Mouse (Mus musculus): ENCODE results near the gene Tbx2. TPM values are rescaled to one million over a fixed set of nuclear protein-coding genes. Genes with fewer than 3 reads are reported as not detected.

The Tbx2 gene
- polyA plus RNA-seq, 1 experiment from 2014 or later = 5.2 TPM

DNA sequence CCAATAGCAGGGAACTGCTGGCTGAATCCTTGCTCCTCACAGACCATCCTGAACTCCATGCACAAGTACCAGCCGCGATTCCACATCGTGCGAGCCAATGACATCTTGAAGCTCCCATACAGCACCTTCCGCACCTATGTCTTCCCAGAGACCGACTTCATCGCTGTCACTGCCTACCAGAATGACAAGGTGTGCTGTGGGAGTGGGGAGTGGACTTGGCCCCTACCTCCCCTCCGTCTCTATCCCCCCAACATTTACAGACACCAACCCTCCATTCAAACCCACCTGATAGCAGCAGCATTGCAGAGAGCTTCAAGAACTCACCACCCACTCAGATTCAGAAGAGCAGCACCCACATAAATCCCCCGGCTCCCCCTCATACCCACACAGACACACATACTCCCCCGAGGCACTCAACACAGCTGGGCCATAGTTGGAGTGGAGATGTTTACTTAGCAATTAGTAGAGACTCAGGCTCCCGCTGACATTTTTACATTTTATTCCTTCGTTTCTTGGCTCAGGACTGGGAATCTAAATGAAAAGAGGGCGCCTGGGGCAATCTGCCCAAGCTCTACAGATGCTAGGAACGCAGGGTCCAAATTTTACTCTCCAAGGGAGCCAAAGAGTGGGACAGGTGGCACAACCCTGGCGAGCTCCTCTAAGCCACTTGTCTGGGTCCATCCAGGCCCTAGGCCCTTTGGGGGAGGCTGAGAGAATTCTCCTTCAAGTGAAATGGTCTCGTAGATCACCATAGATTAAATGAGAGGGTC is 3.6 kb downstream of the Tbx2 start:
- Histone ChIP-seq H3K4me2 (replicated peaks; ENCODE audit: low read depth) (peak overlapping the region; percentile 76), H3K9me3 (ENCODE audit: control insufficient read depth, low read length) (no peaks in the 10 kb centered on the region), H3K4me1 (replicated peaks; ENCODE audit: control insufficient read depth, insufficient read depth) (0 out of 2 replicates have a peak, but pooled peaks cover 5% of the 10 kb centered on the region), H3K27me3 (ENCODE audit: control insufficient read depth, insufficient read depth, low read length) (peaks cover 5% of the 10 kb centered on the region; the same call in 1 of the 2 replicates), H3K4me3 (ENCODE audit: low read depth, low read length) (peak overlapping the region; percentile 60), H3K27ac (replicated peaks) (peak overlapping the region; percentile 63), H3K9ac (ENCODE audit: low read length) (peak overlapping the region; percentile 83), H3K36me3 (ENCODE audit: control insufficient read depth, insufficient read depth, low read length) (peaks cover 7% of the 10 kb centered on the region; the same call in 1 of the 2 replicates)
- no peak for TF ChIP-seq CTCF (IDR thresholded peaks at IDR 0.05; ENCODE audit: low read depth)
- TF ChIP-seq EP300 (optimal IDR thresholded peaks at IDR 0.05) = no peak
- 21% methylated on average over 16 of the region's 16 CpGs for WGBS
- ATAC-seq (ENCODE audit: low FRiP score, low TSS enrichment) (no peak), DNase-seq (ENCODE audit: low spot score) (no peak)

DNA sequence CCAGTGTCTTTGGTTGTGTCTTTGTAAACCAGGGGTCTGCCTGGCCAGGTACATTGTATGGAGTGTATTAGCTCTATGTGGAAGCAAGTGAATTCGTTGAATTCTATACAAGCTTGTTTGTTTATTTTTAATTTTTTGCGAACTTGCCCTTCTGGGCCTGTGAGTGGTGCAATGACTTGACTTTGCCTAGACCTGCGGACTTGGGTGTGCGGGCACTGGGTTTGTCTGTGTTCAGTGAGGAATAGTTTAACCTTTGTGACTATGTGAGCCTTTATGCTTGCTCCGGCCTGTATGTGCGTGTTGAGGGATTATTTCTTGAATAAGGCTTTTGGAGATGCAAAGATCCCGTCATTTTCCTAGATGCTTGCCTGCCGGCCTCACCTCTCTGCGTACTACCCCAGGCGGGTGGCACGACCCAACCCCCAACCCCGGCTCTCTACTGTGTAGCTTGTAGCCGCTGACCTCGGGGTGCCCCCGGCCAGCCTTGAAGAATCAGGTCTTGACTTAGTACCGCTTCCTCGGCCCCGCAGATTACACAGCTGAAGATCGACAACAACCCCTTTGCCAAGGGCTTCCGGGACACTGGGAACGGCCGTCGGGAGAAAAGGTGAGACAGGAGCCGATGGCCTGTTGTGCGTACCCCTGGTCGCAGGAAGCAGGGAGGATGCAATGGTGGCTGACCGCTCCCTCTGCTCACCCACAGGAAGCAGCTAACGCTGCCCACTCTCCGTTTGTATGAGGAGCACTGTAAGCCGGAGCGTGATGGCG is 4.4 kb downstream of the Tbx2 start:
- Histone ChIP-seq H3K4me2 (replicated peaks; ENCODE audit: low read depth) (peak overlapping the region; percentile 76), H3K9me3 (ENCODE audit: control insufficient read depth, low read length) (no peaks in the 10 kb centered on the region), H3K4me3 (ENCODE audit: low read depth, low read length) (peak overlapping the region; percentile 60), H3K4me1 (replicated peaks; ENCODE audit: control insufficient read depth, insufficient read depth) (0 out of 2 replicates have a peak, but pooled peaks cover 5% of the 10 kb centered on the region), H3K27me3 (ENCODE audit: control insufficient read depth, insufficient read depth, low read length) (peaks cover 5% of the 10 kb centered on the region; the same call in 1 of the 2 replicates), H3K27ac (replicated peaks) (peak overlapping the region; percentile 63), H3K36me3 (ENCODE audit: control insufficient read depth, insufficient read depth, low read length) (peaks cover 7% of the 10 kb centered on the region; the same call in 1 of the 2 replicates), H3K9ac (ENCODE audit: low read length) (peak overlapping the region; percentile 71)
- TF ChIP-seq EP300 (optimal IDR thresholded peaks at IDR 0.05) = peak; percentile 26
- TF ChIP-seq CTCF (IDR thresholded peaks at IDR 0.05; ENCODE audit: low read depth) = no peak
- no peak for ATAC-seq (ENCODE audit: low FRiP score, low TSS enrichment)
- no peak for DNase-seq (ENCODE audit: low spot score)
- WGBS = 20% methylated on average over 32 of the region's 32 CpGs

DNA sequence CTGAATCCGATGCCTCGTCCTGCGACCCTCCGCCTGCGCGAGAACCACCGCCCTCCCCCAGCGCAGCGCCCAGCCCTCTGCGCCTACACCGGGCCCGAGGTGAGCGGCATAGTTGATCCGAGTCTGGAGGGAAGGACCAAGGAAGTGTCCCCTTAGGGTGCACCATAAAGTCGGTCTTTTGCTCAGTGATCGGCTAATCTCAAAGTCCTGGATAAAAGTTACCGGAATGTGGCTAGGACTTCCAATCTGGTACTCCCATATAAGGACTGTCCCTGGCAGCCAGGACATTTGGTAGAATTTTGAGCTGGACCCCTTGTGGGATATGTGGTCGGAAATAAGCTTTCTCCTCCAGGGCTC is 4.9 kb downstream of the Tbx2 start:
- peak overlapping the region; percentile 60 for H3K4me3 ChIP-seq (ENCODE audit: low read depth, low read length)
- peaks cover 5% of the 10 kb centered on the region; the same call in 1 of the 2 replicates for H3K27me3 ChIP-seq (ENCODE audit: control insufficient read depth, insufficient read depth, low read length)
- H3K9ac ChIP-seq (ENCODE audit: low read length) = peak overlapping the region; percentile 71
- 0 out of 2 replicates have a peak, but pooled peaks cover under 1% of the 10 kb centered on the region for H3K4me1 ChIP-seq (replicated peaks; ENCODE audit: control insufficient read depth, insufficient read depth)
- DNase-seq (ENCODE audit: low spot score) = no peak
- WGBS = 30% methylated on average over 18 of the region's 18 CpGs
- TF ChIP-seq EP300 (optimal IDR thresholded peaks at IDR 0.05) = no peak
- no peak for TF ChIP-seq CTCF (IDR thresholded peaks at IDR 0.05; ENCODE audit: low read depth)
- H3K9me3 ChIP-seq (ENCODE audit: control insufficient read depth, low read length) = no peaks in the 10 kb centered on the region
- peaks cover 7% of the 10 kb centered on the region; the same call in 1 of the 2 replicates for H3K36me3 ChIP-seq (ENCODE audit: control insufficient read depth, insufficient read depth, low read length)
- ATAC-seq (ENCODE audit: low FRiP score, low TSS enrichment) = no peak
- peak overlapping the region; percentile 63 for H3K27ac ChIP-seq (replicated peaks)
- H3K4me2 ChIP-seq (replicated peaks; ENCODE audit: low read depth) = peak overlapping the region; percentile 76

DNA sequence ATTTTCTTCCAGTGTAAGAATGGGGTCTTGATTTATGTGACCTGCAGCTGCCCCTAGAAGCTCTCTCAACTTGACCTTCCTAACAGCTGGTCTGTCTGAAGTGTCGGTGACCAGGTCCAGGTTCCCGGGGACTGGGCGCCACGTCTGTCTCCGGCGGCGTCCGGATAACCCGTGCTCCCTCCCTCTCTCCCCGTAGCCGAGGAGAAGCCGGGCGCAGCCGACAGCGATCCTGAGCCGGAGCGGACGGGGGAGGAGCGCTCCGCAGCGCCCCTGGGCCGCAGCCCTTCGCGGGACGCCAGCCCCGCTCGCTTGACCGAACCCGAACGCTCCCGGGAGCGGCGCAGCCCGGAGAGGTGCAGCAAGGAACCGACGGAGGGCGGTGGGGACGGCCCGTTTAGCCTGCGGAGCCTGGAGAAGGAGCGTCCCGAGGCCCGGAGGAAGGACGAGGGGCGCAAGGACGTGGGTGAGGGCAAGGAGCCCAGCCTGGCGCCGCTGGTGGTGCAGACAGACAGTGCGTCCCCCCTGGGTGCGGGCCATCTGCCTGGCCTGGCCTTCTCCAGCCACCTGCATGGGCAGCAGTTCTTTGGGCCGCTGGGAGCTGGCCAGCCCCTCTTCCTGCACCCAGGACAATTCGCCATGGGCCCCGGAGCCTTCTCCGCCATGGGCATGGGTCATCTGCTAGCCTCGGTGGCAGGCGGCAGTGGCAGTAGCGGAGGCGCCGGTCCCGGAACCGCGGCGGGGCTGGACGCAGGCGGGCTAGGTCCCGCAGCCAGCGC is 5.5 kb downstream of the Tbx2 start:
- peaks cover 5% of the 10 kb centered on the region; the same call in 1 of the 2 replicates for H3K27me3 ChIP-seq (ENCODE audit: control insufficient read depth, insufficient read depth, low read length)
- peak overlapping the region; percentile 76 for H3K4me2 ChIP-seq (replicated peaks; ENCODE audit: low read depth)
- ATAC-seq (ENCODE audit: low FRiP score, low TSS enrichment) (no peak), DNase-seq (ENCODE audit: low spot score) (no peak)
- peak overlapping the region; percentile 71 for H3K9ac ChIP-seq (ENCODE audit: low read length)
- TF ChIP-seq CTCF (IDR thresholded peaks at IDR 0.05; ENCODE audit: low read depth) (no peak), EP300 (optimal IDR thresholded peaks at IDR 0.05) (no peak)
- H3K4me1 ChIP-seq (replicated peaks; ENCODE audit: control insufficient read depth, insufficient read depth) = no peaks in the 10 kb centered on the region
- no peaks in the 10 kb centered on the region for H3K9me3 ChIP-seq (ENCODE audit: control insufficient read depth, low read length)
- peak overlapping the region; percentile 60 for H3K4me3 ChIP-seq (ENCODE audit: low read depth, low read length)
- 16% methylated on average over 63 of the region's 67 CpGs for WGBS
- H3K27ac ChIP-seq (replicated peaks) = peak overlapping the region; percentile 63
- H3K36me3 ChIP-seq (ENCODE audit: control insufficient read depth, insufficient read depth, low read length) = peaks cover 7% of the 10 kb centered on the region; the same call in 1 of the 2 replicates

DNA sequence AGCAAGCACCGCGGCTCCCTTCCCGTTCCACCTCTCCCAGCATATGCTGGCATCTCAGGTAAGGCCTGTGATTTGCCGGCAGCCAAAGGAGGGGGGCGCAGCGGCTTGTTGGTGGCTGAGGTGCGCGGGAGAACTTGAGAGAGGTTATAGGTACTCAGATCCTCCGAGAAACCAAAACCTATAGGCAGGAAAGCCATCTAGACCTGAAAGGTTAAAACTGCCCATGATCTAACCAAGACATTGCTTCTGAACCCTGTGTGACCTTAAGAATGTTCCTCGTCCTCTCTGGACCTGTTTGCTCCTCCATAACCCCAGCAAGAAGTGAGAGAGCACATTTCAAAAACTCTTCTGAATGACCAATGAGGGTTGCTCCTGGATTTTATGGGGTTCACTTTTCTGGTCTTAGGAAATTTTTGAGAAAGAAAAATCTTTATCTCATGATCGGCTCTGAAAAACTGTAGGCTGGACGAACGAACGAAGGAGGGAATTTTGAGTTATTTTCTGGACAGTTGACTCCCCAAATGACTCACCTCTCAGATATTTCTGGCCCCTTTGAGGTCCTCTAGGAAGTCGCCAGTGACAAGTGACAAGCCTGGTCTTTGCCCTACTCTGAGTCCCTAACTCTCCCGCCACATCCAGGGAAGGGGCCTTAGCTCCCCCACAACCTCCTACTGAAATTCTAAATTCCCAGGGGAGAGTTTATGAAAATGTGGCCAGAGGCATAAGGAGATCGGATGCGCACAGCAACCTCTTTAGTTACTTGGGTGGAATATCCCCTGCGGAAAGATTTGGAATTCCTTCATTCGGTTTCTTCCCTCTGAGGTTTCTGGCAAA is 6.3 kb downstream of the Tbx2 start:
- Histone ChIP-seq H3K27ac (replicated peaks) (peak overlapping the region; percentile 63), H3K36me3 (ENCODE audit: control insufficient read depth, insufficient read depth, low read length) (peaks cover 7% of the 10 kb centered on the region; the same call in 1 of the 2 replicates), H3K4me1 (replicated peaks; ENCODE audit: control insufficient read depth, insufficient read depth) (peaks cover 3% of the 10 kb centered on the region; the same call in 1 of the 2 replicates), H3K9ac (ENCODE audit: low read length) (peak overlapping the region; percentile 71), H3K9me3 (ENCODE audit: control insufficient read depth, low read length) (no peaks in the 10 kb centered on the region), H3K27me3 (ENCODE audit: control insufficient read depth, insufficient read depth, low read length) (peaks cover 5% of the 10 kb centered on the region; the same call in 1 of the 2 replicates), H3K4me2 (replicated peaks; ENCODE audit: low read depth) (peak overlapping the region; percentile 76), H3K4me3 (ENCODE audit: low read depth, low read length) (peak overlapping the region; percentile 60)
- TF ChIP-seq CTCF (IDR thresholded peaks at IDR 0.05; ENCODE audit: low read depth) (no peak), EP300 (optimal IDR thresholded peaks at IDR 0.05) (no peak)
- no peak for ATAC-seq (ENCODE audit: low FRiP score, low TSS enrichment)
- DNase-seq (ENCODE audit: low spot score) = no peak
- WGBS = 32% methylated on average over 20 of the region's 20 CpGs
